Mouse (Mus musculus) right cerebral cortex, postnatal 14 days (tissue): ENCODE data around the gene Kcnj16.

Experiments used
- DNase-seq: peaks from one replicate; pipeline ENCODE4 v3.0.0; 2022

The Kcnj16 gene

DNA sequence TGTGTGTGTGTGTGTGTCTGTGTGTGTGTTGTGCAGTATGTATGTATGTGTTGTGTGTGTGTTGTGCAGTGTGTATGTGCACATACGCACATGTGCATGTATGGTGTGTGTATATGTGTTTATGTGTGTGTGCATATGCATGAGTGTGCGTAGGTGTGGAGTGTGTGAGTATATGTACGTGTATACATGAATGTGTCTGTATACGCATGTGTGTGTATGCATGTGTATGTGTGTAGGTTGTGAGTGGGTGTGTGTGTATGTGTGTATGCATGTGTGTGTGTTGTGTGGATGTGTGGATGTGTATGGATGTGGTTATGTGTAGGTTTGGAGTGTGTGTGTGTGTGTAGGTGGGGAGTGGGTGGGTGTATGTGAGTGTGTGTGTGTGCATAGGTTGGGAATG is 89.6 kb downstream of the Kcnj16 start:
- DNase-seq, result no peak

- DNase-seq, result no peak
These were observed 91.6 kb downstream of the Kcnj16 start for GRCm38 (mm10) chr11:111059440-111059839.

DNA sequence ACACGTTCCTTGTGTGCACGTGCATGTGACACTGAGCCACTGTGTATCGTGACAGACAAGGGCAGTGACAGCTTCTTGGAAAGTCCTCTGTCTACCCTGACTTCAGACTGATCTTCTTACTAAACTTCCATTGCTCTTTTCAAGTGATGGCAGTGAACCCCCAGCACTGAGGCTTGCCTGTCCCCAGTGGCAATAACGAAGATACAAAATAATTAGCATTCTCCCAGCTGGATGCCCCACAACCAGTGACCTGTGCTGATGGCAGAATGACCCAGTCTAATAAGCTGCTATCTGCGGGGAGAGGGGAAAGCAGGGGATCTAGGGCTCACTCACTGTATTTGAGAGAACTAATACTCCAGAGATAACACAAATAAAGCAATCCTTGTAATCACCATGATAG is 92.4 kb downstream of the Kcnj16 start:
- DNase-seq, result no peak

GRCm38 (mm10) chr11:111064751-111065527 is 97.1 kb downstream of the Kcnj16 start:
- DNase-seq, result peak; percentile 63

DNA sequence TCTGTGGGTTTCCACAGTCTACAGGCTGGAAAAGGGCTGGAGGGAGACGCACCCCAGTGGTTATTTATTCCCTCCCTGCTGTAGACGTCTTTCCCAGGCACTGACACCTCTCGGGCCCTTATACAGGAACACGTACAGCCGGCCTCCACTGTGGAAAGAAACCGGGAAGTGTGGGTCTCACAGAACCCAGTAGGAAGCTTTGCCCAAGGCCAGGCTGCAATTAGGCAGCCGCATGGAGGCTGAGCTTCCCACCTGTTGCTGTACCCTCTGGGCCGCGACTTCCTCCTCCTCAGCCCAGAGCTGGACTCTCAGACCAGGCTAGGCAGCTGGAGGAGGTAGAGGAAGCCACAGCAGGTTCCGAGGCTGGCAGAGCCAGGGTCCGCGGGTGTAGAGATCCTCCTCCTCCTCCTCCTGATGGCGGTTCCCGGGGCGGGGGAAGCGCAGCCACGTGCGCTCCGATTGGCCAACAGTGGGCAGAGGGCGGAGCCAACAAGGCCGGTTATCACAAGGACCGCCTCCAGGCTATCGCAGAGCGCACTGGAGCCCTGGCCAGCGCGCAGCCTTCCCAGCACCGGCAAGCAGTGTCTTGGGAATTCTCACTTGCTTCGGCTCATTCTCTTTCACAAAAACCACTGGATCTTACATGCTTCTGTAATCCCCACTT is 97.9 kb downstream of the Kcnj16 start, which contains the start of gene Kcnj2:
Kcnj2 (plus strand) TSS at position 530 of the 664 bp plus-strand sequence.
- DNase-seq, result peak; percentile 90

DNA sequence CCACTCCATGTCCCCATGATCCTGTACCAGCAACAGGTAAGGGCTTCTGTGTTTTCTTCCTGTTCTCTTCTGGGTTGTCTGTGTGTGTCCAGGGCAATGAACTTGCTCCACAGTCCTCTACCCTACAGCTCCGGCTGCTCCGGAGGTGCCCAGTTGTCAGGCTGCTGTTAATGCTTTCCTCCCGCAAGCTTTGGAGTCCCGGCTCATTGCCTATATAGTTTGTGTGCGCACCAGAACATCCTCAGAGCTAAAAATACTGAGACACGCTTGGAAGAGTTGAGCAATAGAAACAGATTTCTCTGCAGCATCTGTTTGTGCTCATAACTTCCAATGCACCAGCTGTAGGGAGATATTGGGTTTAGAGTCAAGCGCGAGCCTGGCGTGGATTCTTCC is 98.5 kb downstream of the Kcnj16 start:
- DNase-seq, result peak; percentile 13

DNA sequence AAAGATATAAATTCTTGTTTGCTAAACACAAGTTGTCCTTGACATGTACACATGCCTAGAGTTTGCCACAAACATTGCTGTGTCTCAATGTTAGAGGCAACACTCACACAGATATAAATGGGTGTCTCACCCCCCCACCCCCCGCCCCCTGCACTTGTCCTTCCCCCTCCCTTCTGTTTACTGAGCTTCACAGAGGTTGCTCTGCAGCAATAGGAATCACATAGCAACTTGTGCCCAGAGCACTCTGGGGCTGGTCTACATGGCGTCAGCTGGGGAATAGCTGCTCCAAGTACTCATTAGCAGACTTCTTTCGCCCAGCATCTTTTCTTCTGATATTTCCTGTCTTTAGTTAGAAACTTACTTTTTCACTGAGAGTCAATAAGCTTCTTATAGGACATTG is 100.0 kb downstream of the Kcnj16 start:
- no peak for DNase-seq

GRCm38 (mm10) chr11:111070460-111070859 is 102.6 kb downstream of the Kcnj16 start:
- DNase-seq, result no peak

DNA sequence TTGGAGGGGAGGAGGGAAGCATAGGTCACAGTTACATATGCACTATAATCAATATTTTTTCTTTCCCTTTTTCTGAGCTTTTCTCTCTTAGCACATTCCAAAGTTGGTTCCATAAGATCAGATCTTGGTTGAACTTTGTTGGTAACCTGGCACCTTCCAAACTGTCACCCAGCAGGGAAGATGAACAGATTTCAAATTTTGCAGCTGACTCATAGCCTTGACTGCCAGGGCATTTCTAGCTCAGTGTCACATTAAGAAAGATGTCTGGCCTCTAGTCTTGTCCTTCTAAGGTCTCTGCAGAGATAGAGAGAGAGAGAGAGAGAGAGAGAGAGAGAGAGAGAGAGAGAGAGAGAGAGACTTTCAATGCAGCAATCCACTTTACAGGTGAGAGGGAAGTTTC is 106.3 kb downstream of the Kcnj16 start:
- no peak for DNase-seq
